Mouse (Mus musculus): ENCODE results near the gene Pogz.

GRCm38 (mm10) chr3:94902747-94903146, 65.4 kb downstream of the Pogz start:
- TF ChIP-seq CTCF (conservative IDR thresholded peaks at IDR 0.05; ENCODE audit: low read length) (peak; percentile 52), NANOG (IDR thresholded peaks at IDR 0.05; ENCODE audit: borderline replicate concordance, low read length) (no peak), POU5F1 (IDR thresholded peaks at IDR 0.05; ENCODE audit: borderline replicate concordance, low read length) (no peak)
